Mouse (Mus musculus) brain, embryonic 14.5 days (tissue): Measurements from ENCODE around the gene Sh3bp5l. TPM values are rescaled to one million over a fixed set of nuclear protein-coding genes. Genes with fewer than 3 reads are reported as not detected.
A peak's percentile ranks its signal among the peaks of the same experiment; 100 is the strongest.

Experiments used
- DNase-seq: peaks from one replicate; pipeline ENCODE4 v3.0.0-alpha.2; 2011; ENCODE audit warnings: low read depth
- CTCF ChIP-seq: fragments of 200-500 bp; IDR thresholded peaks from 2 replicates; pipeline ENCODE4 v1.5.1; 2012; ENCODE audit warnings: inconsistent platforms, mild to moderate bottlenecking, moderate library complexity, borderline replicate concordance; ENCODE audit not compliant: insufficient read depth, insufficient read length; ENCODE audit errors: extremely low read depth
- POLR2A ChIP-seq: fragments of 200-500 bp; IDR thresholded peaks from 2 replicates; pipeline ENCODE4 v1.6.1; 2012; ENCODE audit warnings: mild to moderate bottlenecking, inconsistent platforms, borderline replicate concordance; ENCODE audit not compliant: poor library complexity, insufficient read depth, insufficient read length, severe bottlenecking; ENCODE audit errors: extremely low read depth
- polyA plus RNA-seq: library from polyadenylated mRNA; depleted of rRNA; stranded (reverse); fragments of >200 nt; gene quantifications from 2 replicates; pipeline ENCODE4 v1.2.3, GENCODE M21; 2012

Gene Sh3bp5l
- polyA plus RNA-seq, 1 experiment = 39.9 TPM

DNA sequence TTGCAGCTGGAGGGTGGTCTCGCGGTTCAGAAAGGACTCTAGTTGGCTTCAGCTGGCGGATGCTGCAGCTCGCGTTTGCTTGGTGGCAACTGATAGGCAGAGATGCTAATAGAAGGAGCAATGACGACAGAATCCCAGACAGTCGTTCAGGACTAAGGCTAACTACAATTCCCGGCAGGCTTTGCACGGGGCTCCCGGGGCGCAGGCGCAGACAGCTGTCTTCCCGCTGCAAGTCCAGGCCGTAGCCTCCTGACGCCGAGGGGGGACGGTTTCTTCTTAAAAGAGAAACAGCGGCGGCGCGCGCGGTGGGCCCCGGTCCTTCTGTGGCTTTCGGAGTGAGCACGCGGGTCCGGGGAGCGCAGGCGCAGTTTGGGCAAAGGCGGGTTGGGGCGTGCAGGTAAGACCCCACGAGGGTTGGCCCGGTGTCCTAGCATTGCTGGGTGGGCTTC, 23.6 kb upstream of the Sh3bp5l start, which contains the start of gene Zfp692:
Zfp692 (plus strand) TSS at position 210 of the 449 bp plus-strand sequence.
- peak; percentile 99 for DNase-seq
- TF ChIP-seq CTCF = no peak
- 0 out of 2 replicates have a peak, but pooled peaks have one; percentile 14 for TF ChIP-seq POLR2A

- peak; percentile 72 for DNase-seq
- no peak for TF ChIP-seq CTCF
- peak; percentile 10; the same call in 1 of the 2 replicates for TF ChIP-seq POLR2A
Measured at GRCm38 (mm10) chr11:58307411-58308080, 23.0 kb upstream of the Sh3bp5l start.

- no peak for DNase-seq
- TF ChIP-seq POLR2A (no peak), CTCF (no peak)
Measured at GRCm38 (mm10) chr11:58308661-58309060, 21.9 kb upstream of the Sh3bp5l start.

- peak; percentile 30 for DNase-seq
- no peak for TF ChIP-seq POLR2A
- no peak for TF ChIP-seq CTCF
Measured at GRCm38 (mm10) chr11:58314069-58314468, 16.5 kb upstream of the Sh3bp5l start.

GRCm38 (mm10) chr11:58315536-58316168, 14.9 kb upstream of the Sh3bp5l start:
- DNase-seq = no peak
- TF ChIP-seq CTCF (no peak), POLR2A (no peak)

DNA sequence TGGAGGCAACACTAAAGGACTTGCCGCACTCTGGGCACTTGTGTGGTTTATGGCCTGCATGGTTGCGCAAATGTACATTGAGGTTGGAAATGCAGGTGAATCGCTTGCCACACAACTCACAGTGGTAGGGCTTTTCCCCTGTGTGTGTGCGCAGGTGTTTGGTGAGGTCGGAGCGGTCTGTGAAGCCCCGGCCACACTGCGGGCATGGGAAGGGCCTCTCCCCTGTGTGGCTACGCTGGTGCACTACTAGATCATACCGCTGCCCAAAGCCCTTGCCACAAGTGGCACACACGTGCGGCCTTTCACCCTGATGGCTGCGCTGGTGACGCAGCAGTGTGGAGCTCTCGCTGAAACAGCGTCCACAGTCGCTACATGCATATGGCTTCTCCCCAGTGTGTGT, 14.2 kb upstream of the Sh3bp5l start:
- no peak for DNase-seq
- no peak for TF ChIP-seq CTCF
- no peak for TF ChIP-seq POLR2A

DNA sequence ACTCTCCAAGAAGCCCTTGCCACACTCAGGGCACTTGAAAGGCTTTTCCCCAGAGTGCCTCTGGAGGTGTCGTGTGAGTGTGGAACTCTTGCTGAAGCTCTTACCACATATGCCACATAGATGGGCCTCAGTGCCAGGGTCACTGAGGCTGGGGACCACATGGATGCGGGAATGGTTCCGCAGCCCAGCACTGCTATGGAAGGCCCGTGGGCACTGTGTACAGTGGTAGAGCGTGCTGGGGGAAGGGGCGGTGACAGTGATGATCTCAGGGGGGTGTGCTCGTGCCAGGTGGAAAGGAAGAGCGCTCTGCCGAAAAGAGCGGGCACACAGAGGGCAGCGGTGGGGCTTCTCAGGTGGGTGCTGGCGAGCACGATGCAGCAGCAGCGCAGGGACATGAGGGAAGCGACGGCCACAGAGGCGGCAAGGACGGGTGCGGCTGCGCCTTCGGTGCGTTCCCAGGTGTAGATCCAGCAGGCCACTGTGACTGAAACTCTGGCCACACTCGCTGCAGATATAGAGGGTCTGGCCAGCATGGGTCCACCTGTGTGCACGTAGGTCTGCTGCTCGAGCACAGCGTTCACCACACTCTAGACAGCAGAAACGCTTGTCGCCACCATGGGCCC, 13.6 kb upstream of the Sh3bp5l start:
- TF ChIP-seq CTCF = no peak
- no peak for TF ChIP-seq POLR2A

DNA sequence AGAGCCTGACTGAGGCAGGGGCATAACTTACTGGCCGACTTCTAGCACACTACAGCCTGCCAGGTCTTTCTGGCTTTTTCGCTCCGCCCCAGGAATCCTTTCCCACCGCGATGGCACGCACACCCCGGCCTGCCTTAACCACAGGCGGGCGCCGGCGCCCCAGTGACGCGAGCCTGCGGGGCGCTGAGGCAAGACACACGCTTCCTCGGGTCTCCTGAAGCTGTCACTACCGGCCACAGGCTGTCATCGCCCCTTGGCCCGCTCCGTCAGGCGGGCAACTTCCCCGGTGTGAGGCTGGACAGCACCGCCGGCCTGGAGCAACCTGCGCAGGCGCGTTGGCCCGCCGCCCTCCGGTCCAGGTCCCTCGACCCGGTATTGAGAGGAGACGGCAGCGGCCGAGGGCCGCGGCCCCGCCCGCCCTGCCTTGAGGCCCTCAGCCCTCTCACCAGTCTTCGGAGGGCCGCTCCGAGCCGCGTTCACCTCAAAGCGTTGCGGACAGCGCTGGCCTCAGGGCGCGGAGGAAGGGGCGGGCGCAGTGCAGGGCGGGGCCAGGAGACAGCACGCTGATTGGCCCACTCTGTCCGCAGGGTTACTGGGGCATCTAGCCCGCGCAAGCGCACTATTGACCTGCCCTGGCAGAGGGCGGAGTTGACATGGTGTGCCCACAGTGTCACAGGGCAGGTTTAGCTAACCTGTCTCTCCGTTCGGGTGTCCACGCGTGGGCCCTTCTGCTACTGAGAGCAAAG, 7.5 kb upstream of the Sh3bp5l start:
- TF ChIP-seq CTCF (no peak), POLR2A (peak; percentile 54)
- DNase-seq = peak; percentile 98

More for the DNA sequence above, 13.6 kb upstream of the Sh3bp5l start:
- DNase-seq = no peak

DNA sequence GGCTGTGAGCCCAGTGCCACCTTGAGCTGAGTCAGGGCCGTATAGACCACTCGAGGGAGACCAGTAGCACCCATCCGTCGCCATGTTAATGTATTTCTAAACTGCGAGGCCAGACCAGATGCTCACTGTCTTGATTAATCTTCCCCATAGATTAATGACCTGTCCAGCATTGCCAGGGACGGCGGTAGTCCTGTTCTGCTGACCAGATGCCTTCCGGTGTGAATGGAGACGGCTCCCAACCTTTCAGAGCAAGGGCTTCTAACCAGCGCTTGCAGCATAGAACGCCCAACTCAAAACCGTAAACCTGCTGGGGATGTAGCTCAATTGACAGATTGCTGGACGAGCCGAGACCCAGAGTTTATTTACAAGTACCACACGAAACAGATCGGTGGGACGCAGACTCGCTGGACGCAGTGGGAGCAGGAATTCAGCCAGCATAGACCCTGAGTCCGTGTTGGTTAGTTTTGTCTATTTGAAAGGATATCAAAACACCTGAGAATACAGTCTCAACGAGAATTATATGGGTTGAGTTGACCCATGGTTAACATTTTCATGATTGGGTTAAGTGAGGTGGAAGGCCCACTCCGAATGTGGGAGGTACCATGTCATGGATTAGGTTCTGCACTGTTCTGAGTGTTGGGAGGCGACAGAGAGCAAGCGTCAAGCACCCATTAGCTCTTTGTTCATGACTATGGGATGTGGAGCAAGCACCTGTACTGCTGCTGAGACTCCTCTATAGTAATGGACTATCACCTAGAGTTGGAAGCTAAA, 6.8 kb upstream of the Sh3bp5l start:
- TF ChIP-seq POLR2A (no peak), CTCF (no peak)
- peak; percentile 26 for DNase-seq

GRCm38 (mm10) chr11:58324614-58325229, 5.8 kb upstream of the Sh3bp5l start:
- TF ChIP-seq POLR2A = no peak
- TF ChIP-seq CTCF = no peak
- DNase-seq = no peak
